Mouse (Mus musculus): Measurements from ENCODE around the gene Ttll10. TPM values are rescaled to one million over a fixed set of nuclear protein-coding genes. Genes with fewer than 3 reads are reported as not detected.

Gene Ttll10
- polyA plus RNA-seq, 1 experiment from 2014 or later, result not detected

DNA sequence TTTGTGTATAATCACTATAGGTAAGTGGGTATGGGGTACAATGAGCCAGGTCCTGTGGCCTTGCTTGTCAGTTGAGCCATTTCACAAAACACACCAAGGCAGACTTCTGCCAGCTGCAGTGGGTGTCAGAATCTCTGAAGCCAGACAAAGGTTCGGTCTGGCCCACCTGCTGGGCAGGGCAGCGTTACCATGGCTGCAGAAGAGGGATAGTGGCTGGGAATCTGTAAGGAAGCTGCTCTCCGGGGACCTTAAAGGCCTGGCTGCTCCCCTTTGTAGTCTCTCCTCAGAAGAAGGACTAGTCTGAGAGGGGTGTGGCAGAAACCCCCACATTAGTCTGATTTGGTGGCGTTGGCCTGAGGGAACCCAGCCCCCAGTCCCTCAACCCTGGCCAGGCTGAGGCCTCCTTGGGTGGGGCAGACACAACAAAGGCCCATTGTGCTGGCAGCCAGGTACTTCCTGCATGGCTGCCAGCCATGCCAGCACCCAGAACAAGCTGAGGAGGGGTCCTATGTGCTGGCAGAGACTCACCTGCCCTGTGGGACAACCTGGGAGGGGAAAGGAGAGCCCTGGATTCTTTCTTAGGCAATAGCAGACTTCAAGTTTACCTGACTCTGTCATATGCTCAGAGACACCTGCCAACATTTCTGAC is 4.8 kb upstream of the Ttll10 start:
- Histone ChIP-seq H3K27ac (replicated peaks) (no peak overlapping the region), H3K4me3 (no peak overlapping the region), H3K4me1 (replicated peaks) (peaks cover 9% of the 10 kb centered on the region), H3K27me3 (no peaks in the 10 kb centered on the region), H3K36me3 (no peaks in the 10 kb centered on the region), H3K9me3 (no peaks in the 10 kb centered on the region), H3K4me2 (no peak overlapping the region), H3K9ac (no peak overlapping the region)
- 3% methylated on average over 4 of the region's 4 CpGs for WGBS
- no peak for ATAC-seq (ENCODE audit: low read depth)

DNA sequence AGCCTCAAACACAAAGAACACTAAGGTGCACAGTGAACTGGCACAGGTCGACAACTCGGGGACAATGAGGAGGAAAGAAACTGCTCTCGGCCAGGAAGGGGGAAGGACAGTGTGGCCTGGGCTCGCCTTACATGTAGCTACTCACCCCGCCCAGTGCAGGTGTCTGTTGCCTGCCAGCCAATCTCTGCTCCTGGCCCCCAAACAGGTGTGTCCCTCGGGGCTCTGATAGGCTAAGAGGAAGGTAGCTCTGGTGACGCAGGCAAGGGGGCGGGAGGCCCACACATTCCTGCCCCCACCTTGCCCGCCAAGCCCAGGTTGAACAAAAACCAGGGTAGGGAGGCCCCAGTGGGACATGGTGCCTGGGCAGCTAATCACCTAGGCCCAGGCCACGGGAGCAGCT is 499 bp upstream of the Ttll10 start:
- Histone ChIP-seq H3K27ac (replicated peaks) (no peak overlapping the region), H3K4me1 (replicated peaks) (peaks cover 9% of the 10 kb centered on the region), H3K4me3 (no peak overlapping the region), H3K36me3 (no peaks in the 10 kb centered on the region), H3K9me3 (no peaks in the 10 kb centered on the region), H3K9ac (no peak overlapping the region), H3K4me2 (no peak overlapping the region), H3K27me3 (no peaks in the 10 kb centered on the region)
- ATAC-seq (ENCODE audit: low read depth), result no peak
- 25% methylated on average over 10 of the region's 10 CpGs for WGBS

DNA sequence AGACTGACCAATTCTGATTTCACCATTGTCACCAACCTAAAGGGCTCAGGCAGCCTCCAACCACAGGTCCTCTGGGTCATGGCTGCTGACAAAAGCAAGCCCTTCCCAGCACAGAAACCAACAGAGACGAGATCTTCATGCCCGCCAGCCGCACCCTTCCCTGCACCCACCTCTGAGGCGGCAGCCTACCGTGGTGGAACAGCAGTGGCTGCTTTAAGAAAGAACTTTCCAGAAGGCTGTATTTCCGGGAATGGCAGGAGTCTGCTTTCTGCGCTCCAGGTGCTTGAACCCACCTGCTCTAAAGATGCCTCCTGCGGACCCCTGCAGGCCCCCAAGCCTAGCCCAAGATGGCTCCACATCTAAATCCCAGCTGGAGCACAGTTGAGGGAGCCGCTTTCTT is 388 bp downstream of the Ttll10 start:
- Histone ChIP-seq H3K27me3 (no peaks in the 10 kb centered on the region), H3K4me1 (replicated peaks) (peaks cover 3% of the 10 kb centered on the region), H3K27ac (replicated peaks) (no peak overlapping the region), H3K9me3 (no peaks in the 10 kb centered on the region), H3K4me3 (no peak overlapping the region), H3K9ac (no peak overlapping the region), H3K4me2 (no peak overlapping the region), H3K36me3 (no peaks in the 10 kb centered on the region)
- no peak for ATAC-seq (ENCODE audit: low read depth)
- 76% methylated on average over 9 of the region's 9 CpGs for WGBS

DNA sequence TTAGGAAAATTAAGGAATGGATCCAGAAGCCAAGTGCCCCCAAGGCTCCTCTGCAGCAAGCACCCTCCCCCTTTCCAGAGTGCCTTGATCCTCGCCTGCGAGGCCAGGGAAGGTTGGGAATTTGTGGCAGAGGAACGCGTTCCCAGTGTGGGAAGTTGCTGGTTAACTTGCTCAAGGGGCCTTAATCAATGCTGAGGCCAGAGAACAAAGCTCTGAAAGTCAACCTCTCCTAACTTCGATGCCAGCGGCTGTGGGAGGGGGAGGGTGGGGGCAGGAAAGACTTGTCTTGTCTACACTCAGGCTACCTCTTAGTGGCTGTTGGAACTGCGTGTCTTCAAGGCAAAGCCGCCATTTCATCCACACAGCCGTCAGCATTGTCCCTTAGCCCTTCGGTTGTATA is 1.5 kb downstream of the Ttll10 start:
- Histone ChIP-seq H3K4me2 (no peak overlapping the region), H3K27me3 (no peaks in the 10 kb centered on the region), H3K4me1 (replicated peaks) (no peaks in the 10 kb centered on the region), H3K4me3 (no peak overlapping the region), H3K27ac (replicated peaks) (no peak overlapping the region), H3K36me3 (no peaks in the 10 kb centered on the region), H3K9me3 (no peaks in the 10 kb centered on the region), H3K9ac (no peak overlapping the region)
- WGBS, result 79% methylated on average over 10 of the region's 10 CpGs
- ATAC-seq (ENCODE audit: low read depth), result no peak

DNA sequence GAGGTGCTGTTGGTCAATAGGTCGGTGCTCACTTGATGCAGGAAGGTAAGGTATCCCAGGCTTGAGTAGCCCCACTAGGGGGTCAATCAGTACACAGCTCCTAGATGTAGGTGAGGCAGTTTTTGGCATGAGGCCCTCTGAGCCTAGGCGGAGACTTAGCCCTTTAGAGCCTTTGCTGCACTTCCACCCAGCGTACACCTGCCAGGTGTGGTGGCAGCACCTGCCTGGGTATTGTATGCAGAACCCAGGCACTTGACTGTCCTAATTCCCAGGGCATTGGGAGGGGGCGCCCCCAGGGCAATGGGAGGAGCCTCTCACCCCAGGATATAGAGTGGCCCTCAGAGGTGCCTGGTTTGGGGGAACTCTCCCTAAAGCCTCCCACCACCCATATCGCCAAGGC is 4.0 kb downstream of the Ttll10 start:
- 93% methylated on average over 5 of the region's 5 CpGs for WGBS
- no peak overlapping the region for H3K9ac ChIP-seq
- H3K36me3 ChIP-seq, result no peaks in the 10 kb centered on the region
- H3K27ac ChIP-seq (replicated peaks), result no peak overlapping the region
- no peak overlapping the region for H3K4me3 ChIP-seq
- H3K4me1 ChIP-seq (replicated peaks), result 0 out of 2 replicates have a peak, but pooled peaks cover 3% of the 10 kb centered on the region
- no peaks in the 10 kb centered on the region for H3K27me3 ChIP-seq
- H3K4me2 ChIP-seq, result no peak overlapping the region
- H3K9me3 ChIP-seq, result no peaks in the 10 kb centered on the region
- no peak for ATAC-seq (ENCODE audit: low read depth)

DNA sequence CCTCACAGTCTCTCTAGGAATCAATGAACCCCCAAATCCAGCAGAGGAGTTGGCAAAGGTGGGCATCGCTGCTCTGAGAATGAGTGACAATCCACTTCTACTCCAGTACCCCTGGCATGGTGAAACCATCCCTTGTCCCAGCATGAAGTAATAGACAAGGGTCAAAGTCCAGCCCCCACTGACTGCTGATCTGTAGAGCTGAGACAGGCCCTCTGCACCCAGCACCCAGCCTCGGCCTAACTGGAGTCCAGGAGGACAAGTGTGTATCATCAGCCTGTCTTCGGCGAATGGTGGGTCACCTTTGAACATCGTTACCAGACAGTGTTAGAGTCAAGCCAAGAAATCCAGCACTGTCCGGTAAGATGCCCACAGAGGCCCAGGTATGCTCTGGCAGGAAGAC is 4.6 kb downstream of the Ttll10 start:
- 94% methylated on average over 6 of the region's 6 CpGs for WGBS
- Histone ChIP-seq H3K4me1 (replicated peaks) (0 out of 2 replicates have a peak, but pooled peaks cover 3% of the 10 kb centered on the region), H3K27me3 (no peaks in the 10 kb centered on the region), H3K4me2 (no peak overlapping the region), H3K36me3 (no peaks in the 10 kb centered on the region), H3K9ac (no peak overlapping the region), H3K27ac (replicated peaks) (no peak overlapping the region), H3K4me3 (no peak overlapping the region), H3K9me3 (no peaks in the 10 kb centered on the region)
- ATAC-seq (ENCODE audit: low read depth), result no peak

DNA sequence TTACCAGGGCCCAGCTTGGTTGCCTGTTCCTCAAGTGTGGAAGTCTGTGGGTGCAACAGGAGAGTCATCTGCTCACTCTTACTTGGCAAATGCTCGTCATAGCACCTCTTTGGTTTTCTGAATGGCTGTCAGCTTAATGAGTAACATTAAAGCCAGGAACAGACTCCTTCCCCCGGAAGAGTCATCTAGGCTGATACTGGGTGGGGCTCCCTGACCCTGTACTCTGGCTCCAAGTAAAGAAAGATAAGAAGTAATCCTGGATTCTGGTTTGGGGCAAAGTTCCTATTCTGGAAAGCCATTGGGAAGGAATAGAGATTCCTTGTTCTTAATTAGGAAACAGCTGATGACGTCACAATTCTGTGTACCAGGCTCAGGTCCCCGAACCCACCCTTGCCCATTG is 5.1 kb downstream of the Ttll10 start:
- Histone ChIP-seq H3K27ac (replicated peaks) (no peak overlapping the region), H3K9me3 (no peaks in the 10 kb centered on the region), H3K4me1 (replicated peaks) (0 out of 2 replicates have a peak, but pooled peaks cover 3% of the 10 kb centered on the region), H3K27me3 (no peaks in the 10 kb centered on the region), H3K4me3 (no peak overlapping the region), H3K9ac (no peak overlapping the region), H3K4me2 (no peak overlapping the region), H3K36me3 (no peaks in the 10 kb centered on the region)
- ATAC-seq (ENCODE audit: low read depth), result no peak
- WGBS, result 84% methylated on average over 4 of the region's 4 CpGs

DNA sequence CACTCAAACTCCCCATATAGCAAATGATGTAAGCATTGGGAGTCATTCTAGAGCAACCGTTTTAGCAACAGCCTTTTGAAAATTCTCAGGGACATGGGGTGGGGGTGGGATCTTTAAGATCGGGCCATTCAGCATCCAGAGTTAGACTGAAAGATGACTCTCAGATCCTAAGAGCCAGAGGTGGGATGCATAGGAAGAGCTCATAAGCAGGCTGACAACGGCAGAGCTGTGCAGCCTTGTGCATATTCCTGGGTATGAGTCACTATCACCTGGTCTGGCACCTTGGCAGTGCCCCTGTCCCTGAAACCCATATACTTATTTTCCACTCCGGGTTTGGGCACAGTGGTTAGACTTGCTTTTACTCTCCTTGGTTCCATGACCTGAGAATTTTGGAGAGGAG is 6.1 kb downstream of the Ttll10 start:
- no peaks in the 10 kb centered on the region for H3K27me3 ChIP-seq
- no peaks in the 10 kb centered on the region for H3K9me3 ChIP-seq
- H3K4me3 ChIP-seq, result no peak overlapping the region
- H3K9ac ChIP-seq, result no peak overlapping the region
- H3K36me3 ChIP-seq, result no peaks in the 10 kb centered on the region
- 83% methylated on average over 4 of the region's 4 CpGs for WGBS
- ATAC-seq (ENCODE audit: low read depth), result no peak
- H3K4me2 ChIP-seq, result no peak overlapping the region
- H3K27ac ChIP-seq (replicated peaks), result no peak overlapping the region
- H3K4me1 ChIP-seq (replicated peaks), result 0 out of 2 replicates have a peak, but pooled peaks cover 3% of the 10 kb centered on the region

DNA sequence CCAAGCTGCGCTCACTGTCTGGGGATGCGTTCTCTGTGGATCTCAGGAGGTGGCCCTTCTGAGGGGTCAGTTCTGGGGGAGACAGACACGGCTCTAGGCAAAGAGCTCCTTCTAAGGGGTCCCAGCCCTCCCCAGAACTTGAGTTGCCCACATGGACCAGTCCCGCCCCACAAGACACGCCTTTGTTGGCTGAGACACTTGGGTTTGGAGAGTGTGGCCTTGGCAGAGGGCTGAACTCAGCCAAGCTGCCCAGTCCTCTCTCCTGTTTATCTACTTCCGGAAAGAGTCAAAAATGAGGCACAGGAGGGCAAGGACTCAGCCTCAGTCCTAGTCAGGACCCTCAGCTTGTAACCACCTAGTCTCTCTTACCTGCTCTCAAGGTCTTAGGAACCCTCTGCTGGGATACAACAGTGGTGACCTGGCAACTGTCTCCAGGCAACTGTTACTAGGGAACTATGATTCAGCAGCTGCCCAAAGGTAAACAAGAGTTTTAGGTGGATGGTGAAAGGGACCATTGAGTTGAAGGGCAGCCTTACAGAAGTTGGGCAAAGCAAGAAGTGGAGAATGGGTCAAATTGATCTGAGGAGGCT is 8.7 kb downstream of the Ttll10 start:
- Histone ChIP-seq H3K9ac (no peak overlapping the region), H3K36me3 (no peaks in the 10 kb centered on the region), H3K4me3 (no peak overlapping the region), H3K9me3 (no peaks in the 10 kb centered on the region), H3K27ac (replicated peaks) (no peak overlapping the region), H3K4me2 (no peak overlapping the region), H3K4me1 (replicated peaks) (0 out of 2 replicates have a peak, but pooled peaks cover 3% of the 10 kb centered on the region), H3K27me3 (no peaks in the 10 kb centered on the region)
- no peak for ATAC-seq (ENCODE audit: low read depth)
- WGBS, result 79% methylated on average over 6 of the region's 6 CpGs

DNA sequence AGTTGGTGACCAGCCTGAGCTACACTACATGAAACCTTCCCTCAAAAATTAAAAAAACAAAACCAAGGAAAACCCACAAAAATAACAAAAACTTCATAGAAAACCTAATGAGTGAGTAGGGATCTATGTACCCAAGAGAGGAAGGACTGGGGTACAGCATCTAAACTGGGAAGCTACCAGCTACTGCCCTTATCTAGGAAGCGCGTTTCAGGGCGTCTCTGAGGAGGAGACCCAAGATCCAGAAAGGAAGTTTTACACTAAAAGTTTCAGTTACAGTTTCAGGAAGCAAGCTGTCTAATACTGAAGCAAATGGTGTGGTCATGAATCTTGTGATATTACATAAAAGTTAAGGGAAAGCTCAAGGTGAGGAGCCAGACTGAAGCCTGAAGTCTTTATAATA is 9.4 kb downstream of the Ttll10 start:
- Histone ChIP-seq H3K4me3 (no peak overlapping the region), H3K27ac (replicated peaks) (no peak overlapping the region), H3K9ac (no peak overlapping the region), H3K4me2 (no peak overlapping the region), H3K27me3 (no peaks in the 10 kb centered on the region), H3K9me3 (no peaks in the 10 kb centered on the region), H3K4me1 (replicated peaks) (0 out of 2 replicates have a peak, but pooled peaks cover 3% of the 10 kb centered on the region), H3K36me3 (no peaks in the 10 kb centered on the region)
- 89% methylated on average over 3 of the region's 3 CpGs for WGBS
- ATAC-seq (ENCODE audit: low read depth), result no peak

DNA sequence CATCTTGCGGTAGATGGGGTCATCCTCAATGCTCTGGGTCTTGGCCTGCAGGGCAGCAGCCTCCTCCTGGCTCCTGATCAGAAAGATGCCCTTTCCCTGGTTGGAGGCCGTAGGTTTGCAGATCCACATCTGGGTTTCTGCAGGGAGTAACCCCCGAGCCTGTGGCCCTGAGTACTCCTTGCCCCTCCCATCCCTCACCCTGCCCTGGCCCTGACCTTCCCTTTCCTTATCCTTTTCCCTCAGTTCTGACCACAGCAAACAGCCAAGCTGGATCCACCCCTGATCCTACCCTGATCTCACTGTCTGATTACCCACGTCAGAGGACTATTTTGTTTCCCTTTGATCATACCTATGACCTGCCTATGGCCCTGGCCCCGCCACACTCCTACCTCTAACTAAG is 14.5 kb downstream of the Ttll10 start:
- 65% methylated on average over 5 of the region's 5 CpGs for WGBS

DNA sequence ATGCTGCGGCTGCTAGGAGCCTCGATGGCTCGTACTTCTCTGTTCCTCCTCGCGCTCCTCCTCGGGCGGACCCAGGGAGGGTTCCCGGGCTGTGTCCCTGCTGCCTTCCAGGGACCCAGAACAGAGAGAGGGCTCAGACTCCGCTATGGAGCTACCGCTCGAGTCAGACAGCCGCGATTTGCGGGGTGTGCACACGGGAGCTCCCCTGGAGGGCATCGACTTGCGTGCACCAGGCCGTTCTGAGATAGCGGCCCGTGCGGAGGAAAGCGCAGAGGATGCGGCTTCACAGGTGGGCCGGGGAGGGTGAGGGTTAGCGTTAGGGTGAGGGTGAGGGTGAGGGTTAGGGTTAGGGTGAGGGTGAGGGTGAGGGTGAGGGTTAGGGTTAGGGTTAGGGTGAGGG is 24.3 kb downstream of the Ttll10 start:
- Histone ChIP-seq H3K4me1 (replicated peaks) (peaks cover 41% of the 10 kb centered on the region), H3K36me3 (no peaks in the 10 kb centered on the region), H3K4me3 (peak overlapping the region; percentile 30), H3K9me3 (no peaks in the 10 kb centered on the region), H3K9ac (peak overlapping the region; percentile 58), H3K4me2 (peak overlapping the region; percentile 48), H3K27ac (replicated peaks) (no peak overlapping the region), H3K27me3 (peaks cover 29% of the 10 kb centered on the region)
- ATAC-seq (ENCODE audit: low read depth), result no peak
- 4% methylated on average over 25 of the region's 25 CpGs for WGBS

More for the DNA sequence above, 14.5 kb downstream of the Ttll10 start:
- Histone ChIP-seq H3K9ac (no peak overlapping the region), H3K36me3 (no peaks in the 10 kb centered on the region), H3K4me3 (no peak overlapping the region), H3K9me3 (no peaks in the 10 kb centered on the region), H3K27me3 (no peaks in the 10 kb centered on the region), H3K27ac (replicated peaks) (no peak overlapping the region), H3K4me2 (no peak overlapping the region), H3K4me1 (replicated peaks) (no peaks in the 10 kb centered on the region)
- ATAC-seq (ENCODE audit: low read depth), result no peak

DNA sequence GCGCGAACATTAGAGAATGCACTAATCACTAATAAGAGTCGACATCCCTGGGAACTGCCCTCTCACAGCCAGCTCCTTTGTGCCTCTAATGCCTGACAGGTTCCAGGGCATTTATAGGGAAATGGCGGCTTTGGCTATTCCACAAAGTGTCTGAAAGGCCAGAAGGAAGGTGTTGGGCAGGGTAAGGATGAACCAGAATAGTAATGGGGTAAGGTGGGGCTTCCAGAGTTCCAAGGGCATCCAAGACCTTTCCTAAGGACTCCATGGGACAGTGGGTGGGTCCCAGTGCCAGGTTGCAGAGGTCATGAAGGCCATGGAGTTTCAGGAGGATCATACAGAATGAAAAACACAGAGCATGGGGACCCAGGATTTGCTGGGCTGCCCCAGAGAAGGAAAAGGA is 24.9 kb downstream of the Ttll10 start:
- WGBS, result 49% methylated on average over 4 of the region's 4 CpGs
- H3K9ac ChIP-seq, result no peak overlapping the region
- no peak for ATAC-seq (ENCODE audit: low read depth)
- no peak overlapping the region for H3K4me3 ChIP-seq
- H3K4me1 ChIP-seq (replicated peaks), result peaks cover 41% of the 10 kb centered on the region
- no peaks in the 10 kb centered on the region for H3K36me3 ChIP-seq
- H3K9me3 ChIP-seq, result no peaks in the 10 kb centered on the region
- no peak overlapping the region for H3K27ac ChIP-seq (replicated peaks)
- peaks cover 29% of the 10 kb centered on the region for H3K27me3 ChIP-seq
- H3K4me2 ChIP-seq, result no peak overlapping the region
